Mouse (Mus musculus): ENCODE measurements around the gene Thpo.

Gene Thpo

GRCm38 (mm10) chr16:20725321-20725720 is 9.0 kb downstream of the Thpo start:
- intact Hi-C loops (cut with DNase I) = loop anchor here (2.0 kb wide), 1 partner anchor 35 kb away; no protein-coding TSS in a partner anchor

- intact Hi-C loops (cut with DNase I) = loop anchor here (2.0 kb wide), 1 partner anchor 36 kb away; no protein-coding TSS in a partner anchor
Measured at GRCm38 (mm10) chr16:20724338-20724748, 10.0 kb downstream of the Thpo start.

DNA sequence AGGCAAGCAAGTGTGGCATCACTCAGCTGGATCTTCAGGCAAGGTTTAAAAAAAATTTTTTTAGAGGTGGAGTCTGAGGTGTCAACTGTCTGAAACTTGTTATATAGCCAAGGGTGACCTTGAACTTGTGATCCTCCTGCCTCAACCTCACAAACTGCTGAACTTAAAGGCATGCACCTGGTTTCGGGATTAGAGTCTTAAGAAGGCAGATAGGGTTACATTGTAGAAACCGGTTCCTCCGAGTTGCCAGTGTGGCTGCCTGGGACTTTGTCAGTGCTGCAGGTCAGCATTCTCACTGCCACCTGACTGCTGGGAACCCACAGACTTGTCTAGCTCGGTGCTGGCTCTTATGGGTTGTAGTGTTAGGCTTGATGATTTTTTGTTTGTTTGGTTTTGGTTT is 11.1 kb downstream of the Thpo start:
- intact Hi-C loops (cut with DNase I) = no loop called here

DNA sequence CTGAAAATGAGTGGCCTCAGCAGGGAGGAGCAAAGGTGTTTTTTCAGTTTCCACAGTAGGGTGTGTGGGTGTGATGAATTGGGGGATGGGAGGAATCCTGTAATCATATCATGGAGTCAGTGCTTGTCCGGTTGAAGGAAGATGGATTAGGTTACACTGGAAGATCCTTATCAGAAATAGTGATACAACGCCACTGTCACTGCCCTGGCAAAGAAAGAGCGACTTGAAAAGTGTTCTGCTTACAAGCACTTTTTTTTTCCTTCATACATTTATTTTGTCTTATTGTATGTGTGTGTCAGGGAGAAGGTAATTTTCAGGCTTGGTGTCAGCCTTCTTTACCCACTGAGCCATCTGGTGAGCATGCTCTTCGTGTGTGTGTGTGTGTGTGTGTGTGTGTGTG is 11.6 kb downstream of the Thpo start:
- intact Hi-C loops (cut with DNase I) = no loop called here

DNA sequence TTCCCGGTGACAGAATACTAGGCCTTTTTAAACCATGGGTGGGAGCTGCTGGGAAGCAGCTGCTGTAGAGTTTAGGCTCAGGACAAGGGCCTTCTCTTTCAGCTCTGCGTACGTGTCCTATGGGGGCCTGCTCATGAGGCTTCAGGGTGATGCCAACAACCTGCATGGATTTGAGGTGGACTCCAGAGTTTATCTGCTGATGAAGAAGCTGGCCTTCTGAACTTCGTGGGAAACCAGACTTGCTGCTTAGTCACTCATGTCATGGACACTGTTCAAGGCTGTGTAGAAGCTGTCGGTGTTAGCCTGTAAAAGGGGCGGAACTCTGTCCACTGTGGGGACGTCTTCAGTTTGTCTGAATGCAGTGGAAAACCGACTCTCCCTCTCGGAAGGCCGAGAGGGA is 12.5 kb downstream of the Thpo start:
- intact Hi-C loops (cut with DNase I) = no loop called here

DNA sequence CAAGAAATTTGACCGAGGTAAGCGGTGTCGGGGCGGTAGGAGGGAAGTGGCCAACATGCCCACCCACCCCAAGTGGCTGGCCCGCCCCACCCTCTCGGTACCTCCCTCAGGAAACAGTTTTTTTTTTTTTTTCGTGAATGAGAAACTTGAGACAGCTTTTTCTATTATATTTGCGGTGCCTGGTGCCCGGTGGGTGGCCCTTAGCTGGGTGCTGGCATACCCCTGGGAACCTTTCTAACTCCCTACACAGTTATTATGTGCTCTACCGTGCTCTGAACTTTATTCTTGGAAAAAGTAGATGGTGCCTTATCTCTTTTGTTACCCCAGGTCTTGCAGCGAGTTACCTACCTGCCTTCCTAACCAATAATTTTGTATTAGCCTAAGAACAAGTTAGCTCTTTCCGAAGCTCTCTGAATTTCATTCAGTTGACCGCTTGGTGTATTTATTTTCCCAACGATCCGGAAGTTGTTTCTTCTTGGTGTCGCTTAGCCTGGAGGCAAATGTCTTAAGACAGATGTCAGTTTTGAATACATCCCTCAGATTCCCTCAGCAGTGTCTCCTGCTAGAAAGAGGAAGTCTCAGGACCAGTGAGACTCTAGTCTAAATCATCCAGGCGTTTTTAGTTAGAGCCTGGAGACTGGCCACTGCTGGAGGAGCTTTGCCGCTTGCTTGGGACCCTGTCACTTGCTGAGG is 16.2 kb downstream of the Thpo start:
- intact Hi-C loops (cut with DNase I) = no loop called here

- intact Hi-C loops (cut with DNase I) = no loop called here
Measured at GRCm38 (mm10) chr16:20717181-20717977, 16.9 kb downstream of the Thpo start, which contains the start of the genes Polr2h and Clcn2. Gene Polr2h (plus strand): TSS chr16:20717665. Gene Clcn2 (minus strand): TSS chr16:20717746.

GRCm38 (mm10) chr16:20716841-20717180 is 17.5 kb downstream of the Thpo start:
- intact Hi-C loops (cut with DNase I) = no loop called here

- intact Hi-C loops (cut with DNase I) = no loop called here
Measured at GRCm38 (mm10) chr16:20715976-20716840, 18.1 kb downstream of the Thpo start.

DNA sequence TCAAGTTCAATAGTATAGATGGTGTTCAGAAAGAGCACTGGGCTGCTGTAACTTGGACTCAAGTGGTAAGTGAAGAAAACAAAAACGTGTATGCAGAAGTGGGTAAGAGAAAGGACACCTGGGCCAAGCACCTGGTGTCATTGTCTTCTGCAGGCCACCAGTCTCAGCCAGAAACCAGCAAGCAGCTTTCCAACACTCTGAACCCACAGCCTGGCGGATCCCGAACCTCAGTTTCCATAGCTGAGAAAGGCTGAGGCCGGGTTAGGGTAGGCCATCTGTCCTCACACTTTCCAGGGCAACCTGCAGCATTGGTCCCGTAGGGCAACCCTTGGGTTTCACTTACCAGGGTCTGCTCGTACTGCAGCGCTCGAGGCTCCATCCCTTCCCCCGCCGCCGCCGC is 18.7 kb downstream of the Thpo start:
- intact Hi-C loops (cut with DNase I) = no loop called here

DNA sequence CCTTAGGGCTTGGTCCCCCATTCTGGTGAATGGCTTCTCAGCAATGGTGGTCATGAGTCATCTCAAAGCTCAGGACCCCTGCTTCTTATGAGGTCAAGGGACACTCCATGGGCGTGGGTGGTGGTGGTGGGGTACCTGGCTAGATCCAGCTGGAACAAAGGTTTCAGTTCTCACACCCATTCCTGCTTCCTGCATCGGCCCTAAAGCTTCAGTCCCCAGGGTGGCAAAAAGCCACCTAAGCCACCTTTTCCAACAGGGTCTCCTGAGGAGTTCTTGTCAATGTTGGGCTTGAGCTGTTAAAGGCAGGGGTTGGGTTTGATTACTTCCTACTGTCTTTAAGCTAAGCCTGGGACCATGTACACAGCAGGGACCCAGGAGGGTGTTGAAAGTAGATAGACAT is 19.1 kb downstream of the Thpo start:
- intact Hi-C loops (cut with DNase I) = no loop called here

DNA sequence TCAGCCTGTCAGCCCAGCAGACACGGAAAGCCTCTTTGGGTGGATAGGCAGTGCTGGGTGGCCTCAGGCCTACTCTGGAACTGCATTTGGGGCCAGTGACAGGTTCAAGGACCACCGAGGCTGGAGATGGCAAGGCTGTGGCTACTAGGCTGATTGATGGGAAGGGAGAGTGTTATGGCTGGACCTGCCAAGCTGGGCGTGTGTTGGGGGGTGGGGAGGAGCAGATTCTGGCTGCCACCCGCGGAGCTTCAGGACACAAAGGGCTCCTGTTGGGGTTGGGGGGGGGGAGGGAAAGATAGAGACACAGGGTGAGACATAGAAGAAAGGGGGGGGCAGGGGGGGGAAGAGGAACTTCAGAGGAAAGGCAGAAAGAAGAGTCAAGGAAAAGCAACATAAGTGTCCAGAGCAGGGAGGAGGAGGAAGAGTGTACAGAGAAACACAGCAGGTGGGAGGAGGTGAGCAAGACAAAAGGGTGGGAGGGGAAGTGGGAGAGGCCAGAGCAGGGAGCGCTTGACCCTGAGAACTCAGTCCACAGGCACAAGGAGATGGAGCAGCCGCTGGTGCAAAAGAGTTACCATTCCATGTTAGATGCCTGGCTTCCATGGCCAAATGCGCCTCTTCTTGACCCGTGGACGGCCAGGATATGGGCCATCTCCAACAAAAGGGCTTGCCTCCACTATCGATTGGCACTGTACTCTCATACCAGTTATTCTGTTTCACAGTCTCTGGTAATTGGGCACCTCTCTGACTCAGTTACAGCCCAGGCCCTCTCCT is 19.8 kb downstream of the Thpo start:
- intact Hi-C loops (cut with DNase I) = loop anchor here (5.0 kb wide), 1 partner anchor 37 kb away; no protein-coding TSS in a partner anchor

DNA sequence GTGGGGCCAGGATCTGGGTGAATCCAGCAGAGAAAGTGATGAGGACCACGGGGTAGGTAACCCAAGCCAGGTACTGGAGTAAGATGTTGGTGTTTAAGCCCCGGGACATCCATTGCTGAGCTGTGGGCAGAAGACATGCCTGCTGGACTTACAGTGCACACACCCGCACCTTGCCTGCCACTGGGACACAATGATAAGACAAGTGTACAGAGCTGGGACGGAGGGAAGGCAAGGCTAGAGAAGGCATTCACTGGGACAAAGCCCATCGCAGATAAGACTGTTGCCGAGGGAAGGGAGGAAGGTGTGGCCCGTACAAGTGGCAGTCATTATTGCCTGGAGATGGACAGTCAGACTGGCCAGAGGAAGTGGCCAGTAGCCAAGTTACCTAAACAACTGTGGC is 21.4 kb downstream of the Thpo start:
- intact Hi-C loops (cut with DNase I) = loop anchor here (5.0 kb wide), 1 partner anchor 36 kb away; no protein-coding TSS in a partner anchor

GRCm38 (mm10) chr16:20712190-20712589 is 22.1 kb downstream of the Thpo start:
- intact Hi-C loops (cut with DNase I) = loop anchor here (5.0 kb wide), 1 partner anchor 35 kb away; no protein-coding TSS in a partner anchor

DNA sequence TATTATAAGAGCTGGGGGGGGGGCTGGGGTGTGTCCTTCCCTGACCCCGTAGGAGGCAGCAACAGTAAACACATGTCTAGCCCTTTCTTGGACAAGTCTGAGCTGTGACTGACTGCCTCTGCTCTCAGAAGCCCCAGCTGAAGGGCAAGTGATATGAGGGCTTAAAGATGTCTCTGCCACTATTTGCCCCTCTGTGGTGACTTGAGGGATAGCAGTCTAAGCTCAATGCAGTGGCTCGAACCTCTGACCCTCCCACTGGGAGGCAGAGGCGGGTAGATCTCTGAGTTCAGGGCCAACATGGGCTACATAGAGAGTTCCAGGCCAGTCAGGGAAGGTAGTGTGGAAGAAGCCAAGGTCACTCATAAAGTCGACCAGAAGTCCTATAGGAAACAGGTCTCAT is 23.5 kb downstream of the Thpo start:
- intact Hi-C loops (cut with DNase I) = loop anchor here (5.0 kb wide), 1 partner anchor 34 kb away; no protein-coding TSS in a partner anchor

DNA sequence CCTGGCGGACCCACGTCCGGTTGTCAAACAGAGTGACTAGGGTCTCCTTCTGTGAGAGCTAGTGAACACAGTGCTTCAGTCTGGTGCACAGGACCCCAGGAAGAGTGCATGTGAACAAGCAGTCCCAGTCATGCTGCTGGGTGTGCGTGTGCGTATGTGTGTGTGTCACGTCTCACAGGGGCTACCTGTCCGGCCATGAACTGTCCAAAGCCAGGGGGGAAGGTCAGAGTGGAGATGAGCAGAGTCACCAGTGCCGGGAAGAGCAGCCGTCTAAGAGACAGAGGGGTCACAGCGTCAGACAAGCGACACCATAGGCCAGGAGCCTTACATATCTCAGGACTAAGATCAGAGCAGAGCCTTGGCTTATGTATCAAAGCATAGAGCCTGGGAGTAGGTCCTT is 23.9 kb downstream of the Thpo start:
- intact Hi-C loops (cut with DNase I) = loop anchor here (5.0 kb wide), 1 partner anchor 33 kb away; no protein-coding TSS in a partner anchor

- intact Hi-C loops (cut with DNase I) = no loop called here
Measured at GRCm38 (mm10) chr16:20708939-20709734, 25.2 kb downstream of the Thpo start.

DNA sequence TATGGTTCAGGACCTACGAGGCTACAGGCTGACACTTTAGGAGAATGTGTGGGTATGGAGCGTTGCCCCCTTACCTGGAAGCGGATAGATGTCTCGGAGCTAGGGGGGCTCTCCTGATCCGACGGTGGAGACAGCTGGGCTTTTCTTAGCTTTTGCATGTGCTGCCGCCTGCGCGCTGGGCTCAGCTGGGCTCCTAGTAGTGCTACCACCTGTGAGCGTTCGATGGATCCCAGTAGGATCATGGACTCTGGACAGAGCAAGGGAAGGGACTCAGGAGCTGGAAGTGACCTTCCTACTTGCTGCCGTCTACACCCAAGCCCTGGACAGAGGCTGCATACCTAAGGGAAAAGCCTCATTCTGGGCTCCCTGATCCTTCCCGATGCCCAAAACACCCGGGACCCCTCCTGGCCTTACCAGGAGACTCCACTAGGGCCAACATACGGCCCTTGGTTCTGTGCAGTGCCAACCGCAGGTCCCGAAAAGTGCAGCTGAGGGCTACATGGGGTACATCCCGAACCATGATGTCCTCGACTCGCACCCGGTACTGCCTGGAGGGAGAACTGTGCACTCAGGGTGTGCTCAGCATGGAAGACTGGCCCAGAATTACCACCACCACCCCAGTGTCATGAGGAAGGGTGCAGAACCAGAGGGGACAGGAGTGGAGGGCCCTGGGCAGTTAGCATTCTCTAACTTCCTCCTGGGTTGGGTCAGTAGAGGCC is 25.9 kb downstream of the Thpo start:
- intact Hi-C loops (cut with DNase I) = no loop called here
